Mouse (Mus musculus): Measurements from ENCODE around the gene Gcnt2. TPM values are rescaled to one million over a fixed set of nuclear protein-coding genes. Genes with fewer than 3 reads are reported as not detected.

Gcnt2 gene
- polyA plus RNA-seq, 1 experiment from 2014 or later: 7.4 TPM

GRCm38 (mm10) chr13:40847898-40848297 lies 11.7 kb upstream of the Gcnt2 start:
- Histone ChIP-seq H3K36me3 (replicated peaks; ENCODE audit: control insufficient read depth, insufficient read depth) (no peaks in the 10 kb centered on the region), H3K9ac (no peak overlapping the region), H3K9me3 (ENCODE audit: control insufficient read depth, low read length) (no peaks in the 10 kb centered on the region), H3K27ac (no peak overlapping the region), H3K27me3 (ENCODE audit: control insufficient read depth, insufficient read depth, low read length) (no peaks in the 10 kb centered on the region), H3K4me2 (replicated peaks) (no peak overlapping the region), H3K4me1 (replicated peaks; ENCODE audit: control insufficient read depth, insufficient read depth, low read length) (no peaks in the 10 kb centered on the region), H3K4me3 (replicated peaks; ENCODE audit: low read length) (no peak overlapping the region)
- WGBS: 88% methylated on average over 4 of the region's 4 CpGs
- DNase-seq (ENCODE audit: low spot score) (no peak), ATAC-seq (ENCODE audit: low FRiP score) (no peak)

GRCm38 (mm10) chr13:40850686-40851085 lies 8.9 kb upstream of the Gcnt2 start:
- H3K4me3 ChIP-seq (replicated peaks; ENCODE audit: low read length): no peak overlapping the region
- no peak for ATAC-seq (ENCODE audit: low FRiP score)
- 92% methylated on average over 6 of the region's 6 CpGs for WGBS
- no peak overlapping the region for H3K27ac ChIP-seq
- no peaks in the 10 kb centered on the region for H3K9me3 ChIP-seq (ENCODE audit: control insufficient read depth, low read length)
- no peak overlapping the region for H3K4me2 ChIP-seq (replicated peaks)
- H3K9ac ChIP-seq: no peak overlapping the region
- H3K27me3 ChIP-seq (ENCODE audit: control insufficient read depth, insufficient read depth, low read length): no peaks in the 10 kb centered on the region
- DNase-seq (ENCODE audit: low spot score): no peak
- H3K4me1 ChIP-seq (replicated peaks; ENCODE audit: control insufficient read depth, insufficient read depth, low read length): no peaks in the 10 kb centered on the region
- no peaks in the 10 kb centered on the region for H3K36me3 ChIP-seq (replicated peaks; ENCODE audit: control insufficient read depth, insufficient read depth)

GRCm38 (mm10) chr13:40851281-40851680 lies 8.3 kb upstream of the Gcnt2 start:
- no peak overlapping the region for H3K9ac ChIP-seq
- no peaks in the 10 kb centered on the region for H3K27me3 ChIP-seq (ENCODE audit: control insufficient read depth, insufficient read depth, low read length)
- ATAC-seq (ENCODE audit: low FRiP score) (no peak), DNase-seq (ENCODE audit: low spot score) (no peak)
- no peak overlapping the region for H3K4me2 ChIP-seq (replicated peaks)
- no peak overlapping the region for H3K27ac ChIP-seq
- no peaks in the 10 kb centered on the region for H3K36me3 ChIP-seq (replicated peaks; ENCODE audit: control insufficient read depth, insufficient read depth)
- no peaks in the 10 kb centered on the region for H3K9me3 ChIP-seq (ENCODE audit: control insufficient read depth, low read length)
- no peaks in the 10 kb centered on the region for H3K4me1 ChIP-seq (replicated peaks; ENCODE audit: control insufficient read depth, insufficient read depth, low read length)
- 76% methylated on average over 7 of the region's 7 CpGs for WGBS
- no peak overlapping the region for H3K4me3 ChIP-seq (replicated peaks; ENCODE audit: low read length)

- Histone ChIP-seq H3K4me1 (replicated peaks; ENCODE audit: control insufficient read depth, insufficient read depth, low read length) (no peaks in the 10 kb centered on the region), H3K9ac (no peak overlapping the region), H3K27me3 (ENCODE audit: control insufficient read depth, insufficient read depth, low read length) (no peaks in the 10 kb centered on the region), H3K9me3 (ENCODE audit: control insufficient read depth, low read length) (no peaks in the 10 kb centered on the region), H3K4me2 (replicated peaks) (no peak overlapping the region), H3K36me3 (replicated peaks; ENCODE audit: control insufficient read depth, insufficient read depth) (no peaks in the 10 kb centered on the region), H3K27ac (no peak overlapping the region), H3K4me3 (replicated peaks; ENCODE audit: low read length) (no peak overlapping the region)
- ATAC-seq (ENCODE audit: low FRiP score) (no peak), DNase-seq (ENCODE audit: low spot score) (no peak)
- WGBS: 83% methylated on average over 13 of the region's 13 CpGs
These were observed 7.6 kb upstream of the Gcnt2 start for GRCm38 (mm10) chr13:40851961-40852360.

DNA sequence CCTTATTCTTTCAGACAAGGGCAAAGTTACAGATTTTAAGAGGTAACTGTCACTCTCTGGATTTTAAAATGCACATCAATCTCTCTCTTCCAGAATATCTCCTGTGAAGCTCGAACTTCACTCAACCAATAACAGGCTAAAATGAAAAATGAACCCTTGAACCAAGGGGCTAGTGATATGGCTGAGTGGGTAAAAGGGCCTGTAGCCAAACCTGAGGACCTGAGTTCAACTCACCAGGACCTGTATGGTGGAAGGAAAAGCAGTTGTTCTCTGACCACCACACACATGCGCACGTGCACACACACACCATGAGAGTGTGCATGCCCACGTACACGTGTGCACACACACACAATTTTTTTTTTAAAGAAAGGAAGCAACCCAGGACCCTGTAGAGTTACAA lies 6.8 kb upstream of the Gcnt2 start:
- DNase-seq (ENCODE audit: low spot score) (no peak), ATAC-seq (ENCODE audit: low FRiP score) (no peak)
- no peak overlapping the region for H3K27ac ChIP-seq
- H3K27me3 ChIP-seq (ENCODE audit: control insufficient read depth, insufficient read depth, low read length): no peaks in the 10 kb centered on the region
- H3K4me1 ChIP-seq (replicated peaks; ENCODE audit: control insufficient read depth, insufficient read depth, low read length): no peaks in the 10 kb centered on the region
- H3K4me2 ChIP-seq (replicated peaks): no peak overlapping the region
- no peaks in the 10 kb centered on the region for H3K36me3 ChIP-seq (replicated peaks; ENCODE audit: control insufficient read depth, insufficient read depth)
- 93% methylated on average over 5 of the region's 5 CpGs for WGBS
- H3K9me3 ChIP-seq (ENCODE audit: control insufficient read depth, low read length): no peaks in the 10 kb centered on the region
- H3K9ac ChIP-seq: no peak overlapping the region
- no peak overlapping the region for H3K4me3 ChIP-seq (replicated peaks; ENCODE audit: low read length)

DNA sequence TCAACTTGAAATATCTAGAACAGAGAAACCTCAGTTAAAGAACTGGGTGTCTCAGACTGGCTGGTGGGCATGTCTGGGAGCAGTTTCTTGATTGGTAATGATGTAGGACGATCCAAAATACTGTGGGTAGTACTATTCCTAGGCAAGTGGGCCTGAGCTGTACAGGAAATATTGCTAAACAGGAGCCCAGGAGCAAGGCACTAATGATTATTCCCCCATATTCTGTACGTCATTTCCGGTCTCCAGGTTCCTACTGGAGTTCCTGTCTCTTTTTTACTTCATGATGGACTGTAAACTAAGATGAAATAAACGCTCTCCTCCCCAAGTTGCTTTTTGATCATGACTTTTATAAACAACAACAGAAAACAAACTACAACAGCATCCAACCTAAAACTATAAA lies 5.7 kb upstream of the Gcnt2 start:
- no peak overlapping the region for H3K27ac ChIP-seq
- H3K36me3 ChIP-seq (replicated peaks; ENCODE audit: control insufficient read depth, insufficient read depth): no peaks in the 10 kb centered on the region
- ATAC-seq (ENCODE audit: low FRiP score) (no peak), DNase-seq (ENCODE audit: low spot score) (no peak)
- no peaks in the 10 kb centered on the region for H3K27me3 ChIP-seq (ENCODE audit: control insufficient read depth, insufficient read depth, low read length)
- no peaks in the 10 kb centered on the region for H3K9me3 ChIP-seq (ENCODE audit: control insufficient read depth, low read length)
- H3K9ac ChIP-seq: no peak overlapping the region
- H3K4me1 ChIP-seq (replicated peaks; ENCODE audit: control insufficient read depth, insufficient read depth, low read length): no peaks in the 10 kb centered on the region
- H3K4me2 ChIP-seq (replicated peaks): no peak overlapping the region
- WGBS: 90% methylated on average over 4 of the region's 4 CpGs
- no peak overlapping the region for H3K4me3 ChIP-seq (replicated peaks; ENCODE audit: low read length)

GRCm38 (mm10) chr13:40854451-40855058 lies 5.0 kb upstream of the Gcnt2 start:
- Histone ChIP-seq H3K36me3 (replicated peaks; ENCODE audit: control insufficient read depth, insufficient read depth) (no peaks in the 10 kb centered on the region), H3K4me1 (replicated peaks; ENCODE audit: control insufficient read depth, insufficient read depth, low read length) (no peaks in the 10 kb centered on the region), H3K27me3 (ENCODE audit: control insufficient read depth, insufficient read depth, low read length) (no peaks in the 10 kb centered on the region), H3K9ac (0 out of 2 replicates have a peak overlapping the region, but pooled peaks have one; percentile 33), H3K27ac (no peak overlapping the region), H3K9me3 (ENCODE audit: control insufficient read depth, low read length) (no peaks in the 10 kb centered on the region), H3K4me3 (replicated peaks; ENCODE audit: low read length) (peak overlapping the region; percentile 27), H3K4me2 (replicated peaks) (peak overlapping the region; percentile 58)
- peak; percentile 46 for DNase-seq (ENCODE audit: low spot score)
- 2% methylated on average over 13 of the region's 13 CpGs for WGBS
- no peak for ATAC-seq (ENCODE audit: low FRiP score)

DNA sequence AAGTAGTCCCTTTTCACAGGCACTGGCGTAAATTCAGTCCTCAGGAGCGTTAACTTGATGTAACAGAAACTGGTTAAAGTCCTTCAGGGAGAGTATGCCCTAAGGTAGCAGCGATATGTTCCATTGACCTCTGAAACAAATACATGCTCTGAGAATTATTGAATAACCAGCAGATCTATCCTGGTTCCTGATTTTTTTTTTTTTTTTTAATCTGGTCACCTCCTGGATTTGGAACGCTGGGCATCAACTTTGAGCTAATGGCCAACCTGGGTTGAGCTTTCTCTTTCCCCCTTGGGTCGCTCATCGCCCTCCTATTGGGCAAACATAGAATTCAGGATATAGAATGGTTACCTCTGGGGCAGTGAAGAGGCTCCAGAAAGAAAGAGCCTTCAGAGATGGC lies 4.3 kb upstream of the Gcnt2 start:
- no peak overlapping the region for H3K4me2 ChIP-seq (replicated peaks)
- no peak overlapping the region for H3K9ac ChIP-seq
- H3K27ac ChIP-seq: no peak overlapping the region
- no peaks in the 10 kb centered on the region for H3K36me3 ChIP-seq (replicated peaks; ENCODE audit: control insufficient read depth, insufficient read depth)
- H3K4me1 ChIP-seq (replicated peaks; ENCODE audit: control insufficient read depth, insufficient read depth, low read length): no peaks in the 10 kb centered on the region
- ATAC-seq (ENCODE audit: low FRiP score): no peak
- no peak for DNase-seq (ENCODE audit: low spot score)
- H3K27me3 ChIP-seq (ENCODE audit: control insufficient read depth, insufficient read depth, low read length): no peaks in the 10 kb centered on the region
- H3K9me3 ChIP-seq (ENCODE audit: control insufficient read depth, low read length): no peaks in the 10 kb centered on the region
- H3K4me3 ChIP-seq (replicated peaks; ENCODE audit: low read length): no peak overlapping the region
- 76% methylated on average over 6 of the region's 6 CpGs for WGBS

DNA sequence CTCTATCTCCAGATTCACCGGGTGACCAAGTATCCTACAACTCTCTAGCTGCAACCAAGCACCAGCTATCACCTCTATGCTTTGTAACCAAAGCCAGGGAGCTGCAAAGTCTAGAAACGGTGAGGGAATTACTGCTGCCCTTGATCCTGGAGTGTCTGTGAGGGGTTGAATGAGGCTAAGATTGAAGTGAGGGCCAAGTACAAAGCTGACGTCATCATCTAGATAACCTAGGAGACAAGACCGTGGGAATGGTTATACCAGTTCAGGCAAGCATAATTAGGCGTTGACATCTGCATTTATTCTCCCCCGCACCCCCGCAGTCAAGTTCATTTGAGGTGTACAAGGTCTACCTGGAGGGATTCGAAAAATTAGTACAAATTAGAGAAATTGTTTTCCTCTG lies 2.8 kb upstream of the Gcnt2 start:
- Histone ChIP-seq H3K4me1 (replicated peaks; ENCODE audit: control insufficient read depth, insufficient read depth, low read length) (no peaks in the 10 kb centered on the region), H3K36me3 (replicated peaks; ENCODE audit: control insufficient read depth, insufficient read depth) (no peaks in the 10 kb centered on the region), H3K9ac (no peak overlapping the region), H3K9me3 (ENCODE audit: control insufficient read depth, low read length) (no peaks in the 10 kb centered on the region), H3K4me3 (replicated peaks; ENCODE audit: low read length) (no peak overlapping the region), H3K27me3 (ENCODE audit: control insufficient read depth, insufficient read depth, low read length) (no peaks in the 10 kb centered on the region), H3K27ac (no peak overlapping the region), H3K4me2 (replicated peaks) (no peak overlapping the region)
- DNase-seq (ENCODE audit: low spot score): no peak
- no peak for ATAC-seq (ENCODE audit: low FRiP score)
- WGBS: 87% methylated on average over 8 of the region's 8 CpGs

- no peaks in the 10 kb centered on the region for H3K9me3 ChIP-seq (ENCODE audit: control insufficient read depth, low read length)
- H3K36me3 ChIP-seq (replicated peaks; ENCODE audit: control insufficient read depth, insufficient read depth): no peaks in the 10 kb centered on the region
- no peak overlapping the region for H3K9ac ChIP-seq
- H3K4me1 ChIP-seq (replicated peaks; ENCODE audit: control insufficient read depth, insufficient read depth, low read length): no peaks in the 10 kb centered on the region
- no peak for ATAC-seq (ENCODE audit: low FRiP score)
- no peaks in the 10 kb centered on the region for H3K27me3 ChIP-seq (ENCODE audit: control insufficient read depth, insufficient read depth, low read length)
- H3K27ac ChIP-seq: no peak overlapping the region
- H3K4me2 ChIP-seq (replicated peaks): no peak overlapping the region
- no peak overlapping the region for H3K4me3 ChIP-seq (replicated peaks; ENCODE audit: low read length)
- DNase-seq (ENCODE audit: low spot score): no peak
- 80% methylated on average over 13 of the region's 13 CpGs for WGBS
These were observed 2.2 kb upstream of the Gcnt2 start for GRCm38 (mm10) chr13:40857281-40857818.
